Mouse (Mus musculus): ENCODE data around the gene Camk2n1. TPM values are rescaled to one million over a fixed set of nuclear protein-coding genes. Genes with fewer than 3 reads are reported as not detected.

The Camk2n1 gene
- polyA plus RNA-seq, 1 experiment from 2014 or later = 6.4 TPM

DNA sequence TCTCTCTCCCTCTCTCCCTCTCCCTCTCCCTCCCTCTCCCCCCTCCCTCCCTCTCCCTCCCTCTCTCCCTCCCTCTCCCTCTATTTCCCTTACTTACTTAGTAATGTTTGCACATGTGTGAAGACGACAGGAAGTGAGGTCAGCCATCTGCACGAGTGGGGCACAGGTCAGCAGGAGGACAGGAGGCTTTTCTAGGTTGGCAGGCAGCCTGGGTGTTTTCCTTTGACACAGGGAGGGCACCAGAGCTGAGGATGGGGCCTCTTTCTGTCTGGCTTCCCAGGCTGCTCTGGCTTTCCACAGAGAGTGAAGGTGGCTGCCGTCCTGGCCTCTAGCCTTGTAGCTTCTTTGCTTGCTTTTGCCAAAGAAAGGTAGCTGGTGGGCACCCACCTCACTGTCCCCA lies 14.1 kb upstream of the Camk2n1 start:
- Histone ChIP-seq H3K4me1 (replicated peaks; ENCODE audit: control insufficient read depth, insufficient read depth, low read length) (peaks cover 10% of the 10 kb centered on the region), H3K4me3 (ENCODE audit: low read depth, low read length) (no peak overlapping the region), H3K27me3 (ENCODE audit: control insufficient read depth, insufficient read depth, low read length) (no peaks in the 10 kb centered on the region), H3K36me3 (ENCODE audit: control insufficient read depth, insufficient read depth, low read length) (peaks cover 18% of the 10 kb centered on the region), H3K4me2 (replicated peaks; ENCODE audit: low read depth, low read length) (no peak overlapping the region), H3K27ac (ENCODE audit: low read depth, low read length) (no peak overlapping the region), H3K9ac (ENCODE audit: low read depth, low read length) (no peak overlapping the region), H3K9me3 (ENCODE audit: control insufficient read depth, low read length) (no peaks in the 10 kb centered on the region)
- WGBS = 78% methylated on average over 3 of the region's 3 CpGs
- ATAC-seq (ENCODE audit: low FRiP score) (no peak), DNase-seq (ENCODE audit: low spot score) (no peak)

DNA sequence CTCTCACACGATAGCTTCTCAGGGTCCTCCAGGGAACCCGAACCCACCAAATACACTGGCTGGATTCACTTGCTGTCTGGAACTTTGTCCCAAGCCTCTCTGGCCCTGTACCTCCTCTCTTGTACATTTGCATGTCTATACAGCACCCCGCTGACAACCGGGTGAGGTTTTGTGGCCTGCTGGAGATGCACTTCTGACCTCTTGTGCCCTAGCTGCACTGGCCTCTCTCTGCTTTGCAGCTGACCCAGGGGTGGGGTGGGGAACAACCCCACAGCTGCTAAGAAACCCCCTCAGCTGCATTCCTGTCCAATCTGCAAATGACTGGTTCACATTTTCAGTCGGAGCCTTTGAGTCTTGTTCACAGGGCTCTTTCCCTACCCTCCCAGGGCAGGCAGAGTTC lies 9.2 kb upstream of the Camk2n1 start:
- WGBS = 5% methylated on average over 5 of the region's 5 CpGs
- ATAC-seq (ENCODE audit: low FRiP score) = no peak
- Histone ChIP-seq H3K9ac (ENCODE audit: low read depth, low read length) (no peak overlapping the region), H3K9me3 (ENCODE audit: control insufficient read depth, low read length) (no peaks in the 10 kb centered on the region), H3K4me3 (ENCODE audit: low read depth, low read length) (no peak overlapping the region), H3K27me3 (ENCODE audit: control insufficient read depth, insufficient read depth, low read length) (no peaks in the 10 kb centered on the region), H3K27ac (ENCODE audit: low read depth, low read length) (no peak overlapping the region), H3K4me2 (replicated peaks; ENCODE audit: low read depth, low read length) (no peak overlapping the region), H3K4me1 (replicated peaks; ENCODE audit: control insufficient read depth, insufficient read depth, low read length) (peaks cover 7% of the 10 kb centered on the region; the same call in 1 of the 2 replicates), H3K36me3 (ENCODE audit: control insufficient read depth, insufficient read depth, low read length) (no peaks in the 10 kb centered on the region)
- DNase-seq (ENCODE audit: low spot score) = no peak

DNA sequence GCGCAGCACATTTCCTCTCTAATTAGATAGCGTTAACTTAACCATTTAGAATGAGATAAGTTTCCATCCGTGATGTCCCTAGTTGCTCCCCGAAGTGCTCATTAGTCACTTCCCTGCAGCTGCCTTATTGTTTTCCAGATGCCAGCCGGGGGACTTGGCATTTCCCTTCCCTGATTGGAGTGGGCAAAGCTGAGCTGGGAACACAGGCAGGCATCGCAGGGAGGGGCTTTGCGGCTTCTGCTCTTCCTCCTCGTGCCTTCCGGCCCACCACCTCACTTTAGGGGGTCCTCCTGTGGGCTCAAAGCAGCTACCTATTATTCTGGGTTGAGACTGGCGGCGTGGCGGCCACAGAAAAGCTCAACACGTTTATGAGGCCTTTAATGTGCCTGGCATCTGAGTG lies 7.1 kb upstream of the Camk2n1 start:
- H3K27ac ChIP-seq (ENCODE audit: low read depth, low read length) = no peak overlapping the region
- WGBS = 27% methylated on average over 13 of the region's 13 CpGs
- H3K36me3 ChIP-seq (ENCODE audit: control insufficient read depth, insufficient read depth, low read length) = no peaks in the 10 kb centered on the region
- no peak overlapping the region for H3K4me2 ChIP-seq (replicated peaks; ENCODE audit: low read depth, low read length)
- no peaks in the 10 kb centered on the region for H3K27me3 ChIP-seq (ENCODE audit: control insufficient read depth, insufficient read depth, low read length)
- ATAC-seq (ENCODE audit: low FRiP score) (0 out of 2 replicates have a peak, but pooled peaks have one; percentile 6), DNase-seq (ENCODE audit: low spot score) (no peak)
- no peak overlapping the region for H3K4me3 ChIP-seq (ENCODE audit: low read depth, low read length)
- no peaks in the 10 kb centered on the region for H3K9me3 ChIP-seq (ENCODE audit: control insufficient read depth, low read length)
- no peak overlapping the region; the same call in 1 of the 2 replicates for H3K9ac ChIP-seq (ENCODE audit: low read depth, low read length)
- peaks cover 7% of the 10 kb centered on the region; the same call in 1 of the 2 replicates for H3K4me1 ChIP-seq (replicated peaks; ENCODE audit: control insufficient read depth, insufficient read depth, low read length)

- no peaks in the 10 kb centered on the region for H3K27me3 ChIP-seq (ENCODE audit: control insufficient read depth, insufficient read depth, low read length)
- H3K4me3 ChIP-seq (ENCODE audit: low read depth, low read length) = no peak overlapping the region
- H3K27ac ChIP-seq (ENCODE audit: low read depth, low read length) = peak overlapping the region; percentile 56; the same call in 1 of the 2 replicates
- H3K9ac ChIP-seq (ENCODE audit: low read depth, low read length) = no peak overlapping the region
- DNase-seq (ENCODE audit: low spot score) = peak; percentile 97
- peaks cover 7% of the 10 kb centered on the region; the same call in 1 of the 2 replicates for H3K4me1 ChIP-seq (replicated peaks; ENCODE audit: control insufficient read depth, insufficient read depth, low read length)
- 1% methylated on average over 8 of the region's 8 CpGs for WGBS
- ATAC-seq (ENCODE audit: low FRiP score) = peak; percentile 73
- no peak overlapping the region for H3K4me2 ChIP-seq (replicated peaks; ENCODE audit: low read depth, low read length)
- no peaks in the 10 kb centered on the region for H3K9me3 ChIP-seq (ENCODE audit: control insufficient read depth, low read length)
- H3K36me3 ChIP-seq (ENCODE audit: control insufficient read depth, insufficient read depth, low read length) = no peaks in the 10 kb centered on the region
These were observed 6.7 kb upstream of the Camk2n1 start for GRCm38 (mm10) chr4:138447387-138447786.

- peaks cover 7% of the 10 kb centered on the region; the same call in 1 of the 2 replicates for H3K4me1 ChIP-seq (replicated peaks; ENCODE audit: control insufficient read depth, insufficient read depth, low read length)
- no peak overlapping the region for H3K9ac ChIP-seq (ENCODE audit: low read depth, low read length)
- peak; percentile 52 for ATAC-seq (ENCODE audit: low FRiP score)
- H3K36me3 ChIP-seq (ENCODE audit: control insufficient read depth, insufficient read depth, low read length) = no peaks in the 10 kb centered on the region
- WGBS = 34% methylated on average over 15 of the region's 15 CpGs
- no peak overlapping the region for H3K4me2 ChIP-seq (replicated peaks; ENCODE audit: low read depth, low read length)
- no peak overlapping the region for H3K4me3 ChIP-seq (ENCODE audit: low read depth, low read length)
- no peaks in the 10 kb centered on the region for H3K9me3 ChIP-seq (ENCODE audit: control insufficient read depth, low read length)
- peak overlapping the region; percentile 56; the same call in 1 of the 2 replicates for H3K27ac ChIP-seq (ENCODE audit: low read depth, low read length)
- DNase-seq (ENCODE audit: low spot score) = no peak
- H3K27me3 ChIP-seq (ENCODE audit: control insufficient read depth, insufficient read depth, low read length) = no peaks in the 10 kb centered on the region
These were observed 6.1 kb upstream of the Camk2n1 start for GRCm38 (mm10) chr4:138447827-138448602.

- Histone ChIP-seq H3K4me1 (replicated peaks; ENCODE audit: control insufficient read depth, insufficient read depth, low read length) (peaks cover 15% of the 10 kb centered on the region), H3K36me3 (ENCODE audit: control insufficient read depth, insufficient read depth, low read length) (no peaks in the 10 kb centered on the region), H3K9me3 (ENCODE audit: control insufficient read depth, low read length) (no peaks in the 10 kb centered on the region), H3K27ac (ENCODE audit: low read depth, low read length) (no peak overlapping the region), H3K4me2 (replicated peaks; ENCODE audit: low read depth, low read length) (no peak overlapping the region), H3K4me3 (ENCODE audit: low read depth, low read length) (no peak overlapping the region), H3K9ac (ENCODE audit: low read depth, low read length) (no peak overlapping the region), H3K27me3 (ENCODE audit: control insufficient read depth, insufficient read depth, low read length) (peaks cover 3% of the 10 kb centered on the region; the same call in 1 of the 2 replicates)
- 38% methylated on average over 7 of the region's 7 CpGs for WGBS
- DNase-seq (ENCODE audit: low spot score) = no peak
- ATAC-seq (ENCODE audit: low FRiP score) = no peak
These were observed 5.1 kb upstream of the Camk2n1 start for GRCm38 (mm10) chr4:138448872-138449615.

DNA sequence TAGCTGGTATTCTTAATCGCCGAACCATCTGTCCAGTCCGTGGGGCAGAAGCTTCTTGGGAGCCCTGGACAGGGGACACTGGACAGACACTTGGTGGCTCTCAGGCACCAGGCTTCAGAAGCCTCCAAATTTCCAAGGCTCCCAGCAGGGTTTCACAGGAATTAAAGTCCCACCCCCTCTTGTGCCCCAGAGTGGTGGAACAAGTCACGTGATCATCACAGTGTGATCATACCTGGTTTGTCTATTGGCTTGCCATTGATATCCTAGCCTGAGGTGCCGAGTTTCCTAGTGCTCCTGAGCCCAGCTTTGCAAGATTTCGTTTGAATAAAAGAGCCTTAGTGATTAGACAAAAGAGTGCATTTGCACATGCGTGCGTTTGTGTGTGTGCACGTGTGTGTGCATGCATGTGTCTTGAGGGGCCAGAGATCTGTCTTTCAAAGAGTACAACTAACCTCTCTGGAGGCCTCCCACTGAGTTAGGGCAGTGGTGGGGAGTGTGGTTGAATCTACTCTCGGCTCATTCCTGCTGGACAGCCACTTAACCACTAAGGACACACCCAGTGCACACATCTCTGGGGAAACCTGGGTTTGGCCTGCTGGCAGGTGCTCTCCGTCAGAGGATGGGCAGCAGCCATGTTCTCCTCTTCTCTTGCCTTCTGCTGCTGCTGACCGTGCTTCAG lies 4.3 kb upstream of the Camk2n1 start:
- WGBS = 49% methylated on average over 12 of the region's 12 CpGs
- Histone ChIP-seq H3K36me3 (ENCODE audit: control insufficient read depth, insufficient read depth, low read length) (no peaks in the 10 kb centered on the region), H3K9ac (ENCODE audit: low read depth, low read length) (no peak overlapping the region), H3K4me1 (replicated peaks; ENCODE audit: control insufficient read depth, insufficient read depth, low read length) (peaks cover 14% of the 10 kb centered on the region), H3K4me3 (ENCODE audit: low read depth, low read length) (no peak overlapping the region), H3K27me3 (ENCODE audit: control insufficient read depth, insufficient read depth, low read length) (peaks cover 3% of the 10 kb centered on the region; the same call in 1 of the 2 replicates), H3K27ac (ENCODE audit: low read depth, low read length) (no peak overlapping the region), H3K9me3 (ENCODE audit: control insufficient read depth, low read length) (no peaks in the 10 kb centered on the region), H3K4me2 (replicated peaks; ENCODE audit: low read depth, low read length) (no peak overlapping the region)
- DNase-seq (ENCODE audit: low spot score) (no peak), ATAC-seq (ENCODE audit: low FRiP score) (no peak)

GRCm38 (mm10) chr4:138452306-138453096 lies 1.6 kb upstream of the Camk2n1 start:
- no peak for DNase-seq (ENCODE audit: low spot score)
- H3K4me3 ChIP-seq (ENCODE audit: low read depth, low read length) = no peak overlapping the region
- WGBS = 25% methylated on average over 15 of the region's 15 CpGs
- H3K9me3 ChIP-seq (ENCODE audit: control insufficient read depth, low read length) = no peaks in the 10 kb centered on the region
- H3K36me3 ChIP-seq (ENCODE audit: control insufficient read depth, insufficient read depth, low read length) = no peaks in the 10 kb centered on the region
- H3K4me1 ChIP-seq (replicated peaks; ENCODE audit: control insufficient read depth, insufficient read depth, low read length) = peaks cover 12% of the 10 kb centered on the region
- no peak overlapping the region for H3K9ac ChIP-seq (ENCODE audit: low read depth, low read length)
- H3K27me3 ChIP-seq (ENCODE audit: control insufficient read depth, insufficient read depth, low read length) = peaks cover 3% of the 10 kb centered on the region; the same call in 1 of the 2 replicates
- no peak overlapping the region for H3K27ac ChIP-seq (ENCODE audit: low read depth, low read length)
- no peak overlapping the region for H3K4me2 ChIP-seq (replicated peaks; ENCODE audit: low read depth, low read length)
- ATAC-seq (ENCODE audit: low FRiP score) = no peak
